Mouse (Mus musculus): Measurements from ENCODE around the gene Ugt1a5. TPM values are rescaled to one million over a fixed set of nuclear protein-coding genes. Genes with fewer than 3 reads are reported as not detected.

Gene Ugt1a5
- polyA plus RNA-seq, 1 experiment from 2014 or later, result not detected

GRCm38 (mm10) chr1:88237311-88237710 is 71.5 kb downstream of the Ugt1a5 start:
- no peak for ATAC-seq (ENCODE audit: low FRiP score)
- H3K9ac ChIP-seq, result no peak overlapping the region
- 78% methylated on average over 5 of the region's 5 CpGs for WGBS
- no peak overlapping the region for H3K4me3 ChIP-seq
- no peaks in the 10 kb centered on the region for H3K4me1 ChIP-seq
- no peaks in the 10 kb centered on the region for H3K27me3 ChIP-seq
- H3K9me3 ChIP-seq (replicated peaks), result peaks cover 95% of the 10 kb centered on the region
- no peaks in the 10 kb centered on the region for H3K36me3 ChIP-seq
- no peak overlapping the region for H3K4me2 ChIP-seq (replicated peaks)
- H3K27ac ChIP-seq, result no peak overlapping the region

GRCm38 (mm10) chr1:88238771-88239170 is 73.0 kb downstream of the Ugt1a5 start:
- H3K4me3 ChIP-seq, result no peak overlapping the region
- no peaks in the 10 kb centered on the region for H3K36me3 ChIP-seq
- peak; percentile 15; the same call in 1 of the 2 replicates for ATAC-seq (ENCODE audit: low FRiP score)
- H3K27ac ChIP-seq, result no peak overlapping the region
- no peaks in the 10 kb centered on the region for H3K27me3 ChIP-seq
- WGBS, result 80% methylated on average over 6 of the region's 6 CpGs
- H3K4me1 ChIP-seq, result no peaks in the 10 kb centered on the region
- H3K4me2 ChIP-seq (replicated peaks), result no peak overlapping the region
- peaks cover 93% of the 10 kb centered on the region for H3K9me3 ChIP-seq (replicated peaks)
- H3K9ac ChIP-seq, result no peak overlapping the region

GRCm38 (mm10) chr1:88240072-88240471 is 74.3 kb downstream of the Ugt1a5 start:
- H3K9ac ChIP-seq, result no peak overlapping the region
- H3K4me2 ChIP-seq (replicated peaks), result no peak overlapping the region
- peaks cover 92% of the 10 kb centered on the region for H3K9me3 ChIP-seq (replicated peaks)
- no peaks in the 10 kb centered on the region for H3K36me3 ChIP-seq
- H3K27me3 ChIP-seq, result no peaks in the 10 kb centered on the region
- 74% methylated on average over 5 of the region's 5 CpGs for WGBS
- no peak overlapping the region for H3K4me3 ChIP-seq
- no peaks in the 10 kb centered on the region for H3K4me1 ChIP-seq
- no peak for ATAC-seq (ENCODE audit: low FRiP score)
- no peak overlapping the region for H3K27ac ChIP-seq

- H3K27me3 ChIP-seq, result no peaks in the 10 kb centered on the region
- no peak overlapping the region for H3K27ac ChIP-seq
- H3K4me2 ChIP-seq (replicated peaks), result no peak overlapping the region
- H3K36me3 ChIP-seq, result no peaks in the 10 kb centered on the region
- peaks cover 92% of the 10 kb centered on the region for H3K9me3 ChIP-seq (replicated peaks)
- H3K4me3 ChIP-seq, result no peak overlapping the region
- 76% methylated on average over 4 of the region's 4 CpGs for WGBS
- ATAC-seq (ENCODE audit: low FRiP score), result peak; percentile 13
- no peak overlapping the region for H3K9ac ChIP-seq
- H3K4me1 ChIP-seq, result no peaks in the 10 kb centered on the region
These were observed 74.8 kb downstream of the Ugt1a5 start for GRCm38 (mm10) chr1:88240579-88240978.

- 67% methylated on average over 5 of the region's 5 CpGs for WGBS
- Histone ChIP-seq H3K4me1 (no peaks in the 10 kb centered on the region), H3K27me3 (no peaks in the 10 kb centered on the region), H3K9me3 (replicated peaks) (peaks cover 94% of the 10 kb centered on the region), H3K36me3 (no peaks in the 10 kb centered on the region), H3K9ac (no peak overlapping the region), H3K27ac (no peak overlapping the region), H3K4me3 (no peak overlapping the region), H3K4me2 (replicated peaks) (no peak overlapping the region)
- no peak for ATAC-seq (ENCODE audit: low FRiP score)
These were observed 78.0 kb downstream of the Ugt1a5 start for GRCm38 (mm10) chr1:88243861-88244260.

GRCm38 (mm10) chr1:88245881-88246280 is 80.1 kb downstream of the Ugt1a5 start:
- no peak overlapping the region for H3K27ac ChIP-seq
- no peaks in the 10 kb centered on the region for H3K27me3 ChIP-seq
- H3K9ac ChIP-seq, result no peak overlapping the region
- no peaks in the 10 kb centered on the region for H3K36me3 ChIP-seq
- H3K4me1 ChIP-seq, result no peaks in the 10 kb centered on the region
- H3K9me3 ChIP-seq (replicated peaks), result peaks cover 94% of the 10 kb centered on the region
- ATAC-seq (ENCODE audit: low FRiP score), result no peak
- H3K4me2 ChIP-seq (replicated peaks), result no peak overlapping the region
- WGBS, result 78% methylated on average over 6 of the region's 6 CpGs
- H3K4me3 ChIP-seq, result no peak overlapping the region

- no peak overlapping the region for H3K4me2 ChIP-seq (replicated peaks)
- WGBS, result 44% methylated on average over 6 of the region's 6 CpGs
- no peaks in the 10 kb centered on the region for H3K36me3 ChIP-seq
- no peaks in the 10 kb centered on the region for H3K4me1 ChIP-seq
- ATAC-seq (ENCODE audit: low FRiP score), result no peak
- no peaks in the 10 kb centered on the region for H3K27me3 ChIP-seq
- H3K27ac ChIP-seq, result no peak overlapping the region
- H3K9ac ChIP-seq, result no peak overlapping the region
- peaks cover 94% of the 10 kb centered on the region for H3K9me3 ChIP-seq (replicated peaks)
- no peak overlapping the region for H3K4me3 ChIP-seq
These were observed 80.6 kb downstream of the Ugt1a5 start for GRCm38 (mm10) chr1:88246386-88246785.

- Histone ChIP-seq H3K36me3 (no peaks in the 10 kb centered on the region), H3K4me2 (replicated peaks) (no peak overlapping the region), H3K27ac (no peak overlapping the region), H3K9me3 (replicated peaks) (peaks cover 93% of the 10 kb centered on the region), H3K9ac (no peak overlapping the region), H3K27me3 (no peaks in the 10 kb centered on the region), H3K4me1 (no peaks in the 10 kb centered on the region), H3K4me3 (no peak overlapping the region)
- ATAC-seq (ENCODE audit: low FRiP score), result no peak
- WGBS, result 48% methylated on average over 2 of the region's 2 CpGs
These were observed 81.8 kb downstream of the Ugt1a5 start for GRCm38 (mm10) chr1:88247660-88248059.

GRCm38 (mm10) chr1:88248658-88249057 is 82.8 kb downstream of the Ugt1a5 start:
- ATAC-seq (ENCODE audit: low FRiP score), result no peak
- Histone ChIP-seq H3K4me1 (no peaks in the 10 kb centered on the region), H3K9ac (no peak overlapping the region), H3K9me3 (replicated peaks) (peaks cover 92% of the 10 kb centered on the region), H3K36me3 (no peaks in the 10 kb centered on the region), H3K27ac (no peak overlapping the region), H3K4me2 (replicated peaks) (no peak overlapping the region), H3K4me3 (no peak overlapping the region), H3K27me3 (no peaks in the 10 kb centered on the region)
- WGBS, result 71% methylated on average over 4 of the region's 4 CpGs

GRCm38 (mm10) chr1:88249596-88249995 is 83.8 kb downstream of the Ugt1a5 start:
- no peak overlapping the region for H3K9ac ChIP-seq
- H3K4me1 ChIP-seq, result no peaks in the 10 kb centered on the region
- ATAC-seq (ENCODE audit: low FRiP score), result no peak
- H3K36me3 ChIP-seq, result no peaks in the 10 kb centered on the region
- H3K4me3 ChIP-seq, result no peak overlapping the region
- no peak overlapping the region for H3K27ac ChIP-seq
- WGBS, result 77% methylated on average over 7 of the region's 7 CpGs
- peaks cover 93% of the 10 kb centered on the region for H3K9me3 ChIP-seq (replicated peaks)
- no peak overlapping the region for H3K4me2 ChIP-seq (replicated peaks)
- H3K27me3 ChIP-seq, result no peaks in the 10 kb centered on the region

GRCm38 (mm10) chr1:88250023-88250422 is 84.2 kb downstream of the Ugt1a5 start:
- Histone ChIP-seq H3K9me3 (replicated peaks) (peaks cover 93% of the 10 kb centered on the region), H3K4me1 (no peaks in the 10 kb centered on the region), H3K4me3 (no peak overlapping the region), H3K9ac (no peak overlapping the region), H3K27ac (no peak overlapping the region), H3K4me2 (replicated peaks) (no peak overlapping the region), H3K27me3 (no peaks in the 10 kb centered on the region), H3K36me3 (no peaks in the 10 kb centered on the region)
- ATAC-seq (ENCODE audit: low FRiP score), result no peak
- 81% methylated on average over 5 of the region's 5 CpGs for WGBS

- ATAC-seq (ENCODE audit: low FRiP score), result no peak
- Histone ChIP-seq H3K27me3 (no peaks in the 10 kb centered on the region), H3K9me3 (replicated peaks) (peaks cover 93% of the 10 kb centered on the region), H3K4me3 (no peak overlapping the region), H3K9ac (no peak overlapping the region), H3K36me3 (no peaks in the 10 kb centered on the region), H3K4me1 (no peaks in the 10 kb centered on the region), H3K4me2 (replicated peaks) (no peak overlapping the region), H3K27ac (no peak overlapping the region)
- 72% methylated on average over 8 of the region's 8 CpGs for WGBS
These were observed 87.3 kb downstream of the Ugt1a5 start for GRCm38 (mm10) chr1:88253106-88253505.

GRCm38 (mm10) chr1:88253540-88253939 is 87.7 kb downstream of the Ugt1a5 start:
- Histone ChIP-seq H3K4me2 (replicated peaks) (no peak overlapping the region), H3K27me3 (no peaks in the 10 kb centered on the region), H3K9me3 (replicated peaks) (peaks cover 92% of the 10 kb centered on the region), H3K4me3 (no peak overlapping the region), H3K9ac (no peak overlapping the region), H3K36me3 (no peaks in the 10 kb centered on the region), H3K27ac (no peak overlapping the region), H3K4me1 (no peaks in the 10 kb centered on the region)
- WGBS, result 74% methylated on average over 6 of the region's 6 CpGs
- no peak for ATAC-seq (ENCODE audit: low FRiP score)

Measured in hindbrain, embryonic 12.5 days (tissue).